Mouse (Mus musculus) brain, embryonic 14.5 days (tissue): ENCODE data around the gene Mapk9. TPM values are rescaled to one million over a fixed set of nuclear protein-coding genes. Genes with fewer than 3 reads are reported as not detected.
A peak's percentile ranks its signal among the peaks of the same experiment; 100 is the strongest.

Experiments
- DNase-seq: peaks from one replicate; pipeline ENCODE4 v3.0.0-alpha.2; 2011; ENCODE audit warnings: low read depth
- CTCF ChIP-seq: fragments of 200-500 bp; IDR thresholded peaks from 2 replicates; pipeline ENCODE4 v1.5.1; 2012; ENCODE audit warnings: inconsistent platforms, mild to moderate bottlenecking, moderate library complexity, borderline replicate concordance; ENCODE audit not compliant: insufficient read depth, insufficient read length; ENCODE audit errors: extremely low read depth
- POLR2A ChIP-seq: fragments of 200-500 bp; IDR thresholded peaks from 2 replicates; pipeline ENCODE4 v1.6.1; 2012; ENCODE audit warnings: mild to moderate bottlenecking, inconsistent platforms, borderline replicate concordance; ENCODE audit not compliant: poor library complexity, insufficient read depth, insufficient read length, severe bottlenecking; ENCODE audit errors: extremely low read depth
- polyA plus RNA-seq: library from polyadenylated mRNA; depleted of rRNA; stranded (reverse); fragments of >200 nt; gene quantifications from 2 replicates; pipeline ENCODE4 v1.2.3, GENCODE M21; 2012

Mapk9 gene
- polyA plus RNA-seq, 1 experiment = 89.3 TPM

GRCm38 (mm10) chr11:49844969-49845368 is 1.6 kb upstream of the Mapk9 start:
- TF ChIP-seq CTCF (peak; percentile 70), POLR2A (no peak)
- peak; percentile 51 for DNase-seq

DNA sequence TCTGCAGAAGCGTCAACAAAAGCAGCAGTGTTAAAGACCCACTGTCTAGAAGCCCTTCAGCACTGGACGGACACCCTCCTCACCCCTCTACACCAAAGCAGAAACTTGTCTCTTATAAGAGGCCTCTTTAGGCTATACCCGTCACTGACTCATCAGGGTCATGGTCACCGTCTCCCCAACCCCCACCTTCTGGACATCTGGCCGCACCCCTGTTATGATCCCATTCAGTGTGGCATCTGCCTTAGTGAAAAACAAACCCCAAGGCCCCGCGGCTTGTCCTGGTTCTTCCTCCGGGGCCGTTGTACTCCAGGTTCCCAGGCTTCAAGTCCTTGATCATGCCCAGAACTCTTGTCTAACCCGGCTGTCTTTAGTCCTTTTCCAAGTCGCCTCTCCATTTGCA is 593 bp upstream of the Mapk9 start:
- no peak for DNase-seq
- TF ChIP-seq CTCF (no peak), POLR2A (no peak)

GRCm38 (mm10) chr11:49847071-49847810 is 690 bp downstream of the Mapk9 start:
- peak; percentile 71 for DNase-seq
- TF ChIP-seq CTCF (no peak), POLR2A (no peak)

DNA sequence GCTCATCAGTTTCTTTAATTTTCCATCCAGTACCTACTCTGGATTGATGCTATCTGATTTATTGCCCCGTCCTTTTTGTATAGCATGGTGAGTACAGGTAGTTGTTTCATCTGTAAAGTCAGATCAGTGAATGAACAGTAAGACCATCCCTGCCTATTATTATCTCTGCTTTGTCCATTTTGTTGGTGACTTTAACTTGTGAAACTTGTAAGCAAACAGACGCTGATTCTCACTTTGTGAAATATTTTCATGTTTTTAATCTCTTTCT is 1.2 kb downstream of the Mapk9 start:
- DNase-seq = no peak
- TF ChIP-seq CTCF = no peak
- TF ChIP-seq POLR2A = no peak

DNA sequence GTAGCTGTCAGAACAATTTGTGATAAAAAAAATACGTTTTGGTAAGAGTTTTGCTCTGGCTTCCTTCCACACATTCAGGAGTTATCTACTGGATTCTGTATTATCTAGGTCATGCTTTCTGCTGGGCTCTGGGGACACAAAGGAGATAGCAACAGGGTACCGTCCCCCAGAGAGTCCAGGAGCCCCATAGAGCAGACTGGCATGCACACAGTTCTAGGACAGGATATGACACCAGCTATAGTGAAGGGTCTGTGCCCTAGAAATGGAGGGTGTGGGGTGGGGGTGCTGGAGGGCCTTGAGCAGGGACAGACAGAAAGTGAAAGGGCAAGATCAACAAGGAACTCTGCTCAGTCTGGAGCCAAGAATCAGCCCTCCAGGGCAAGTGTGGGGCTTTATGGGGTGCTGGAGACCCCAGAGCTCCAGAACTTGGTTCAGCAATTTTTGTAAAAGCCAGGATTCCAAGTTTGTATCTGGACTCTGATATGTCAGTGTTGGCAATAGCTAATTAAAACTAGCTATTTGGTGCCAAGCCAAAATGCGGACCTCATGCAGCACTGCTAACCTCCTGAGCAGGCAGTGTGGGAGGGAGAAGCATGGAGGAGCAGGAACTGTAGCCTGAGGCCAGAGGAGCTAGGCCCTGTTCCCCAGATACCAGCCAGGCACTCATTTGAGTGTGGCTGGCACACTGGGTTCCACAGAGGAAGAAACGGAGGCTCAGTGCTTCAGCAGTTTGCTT is 1.7 kb downstream of the Mapk9 start:
- DNase-seq = peak; percentile 40
- no peak for TF ChIP-seq POLR2A
- no peak for TF ChIP-seq CTCF

DNA sequence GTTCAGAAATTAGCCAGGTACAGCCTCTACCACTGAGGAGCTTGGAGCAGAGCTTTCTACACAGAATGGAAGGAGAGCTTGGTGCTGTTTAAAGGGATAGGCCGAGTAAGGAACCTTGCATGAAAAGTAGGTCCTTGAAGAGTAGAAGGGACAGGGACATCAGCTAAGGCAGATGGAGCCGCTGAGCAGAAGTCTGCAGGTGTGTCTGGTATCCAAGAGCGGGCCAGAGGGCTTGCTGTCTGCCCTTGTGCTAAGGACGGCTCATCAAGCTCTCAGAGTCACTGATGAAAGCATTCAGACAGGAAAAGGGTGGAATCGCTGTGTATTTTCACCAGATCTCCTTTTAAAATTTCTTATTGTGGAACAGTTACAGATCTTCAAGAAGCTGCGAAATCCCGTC is 3.8 kb downstream of the Mapk9 start:
- no peak for TF ChIP-seq POLR2A
- no peak for TF ChIP-seq CTCF
- no peak for DNase-seq

DNA sequence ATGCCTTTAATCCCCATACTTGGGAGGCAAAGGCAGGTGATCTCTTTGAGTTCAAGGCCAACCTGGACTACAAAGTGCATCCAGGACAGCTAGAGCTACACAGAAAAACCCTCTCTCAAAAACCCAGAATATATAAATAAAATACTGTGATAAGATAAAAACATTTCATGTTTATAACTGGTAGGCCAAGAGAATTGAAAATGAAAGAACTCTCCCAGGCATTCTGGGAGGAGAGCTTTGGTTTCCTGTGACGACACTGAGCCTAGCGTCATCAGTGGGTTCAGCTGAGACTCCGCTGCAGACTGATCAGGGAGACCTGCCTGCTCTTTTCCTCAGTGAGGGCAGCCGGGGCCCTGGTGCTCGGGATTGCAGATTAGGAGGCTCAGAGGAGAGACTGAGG is 8.6 kb downstream of the Mapk9 start:
- no peak for DNase-seq
- TF ChIP-seq CTCF (no peak), POLR2A (no peak)

GRCm38 (mm10) chr11:49861139-49861538 is 14.6 kb downstream of the Mapk9 start:
- no peak for TF ChIP-seq POLR2A
- TF ChIP-seq CTCF = no peak

DNA sequence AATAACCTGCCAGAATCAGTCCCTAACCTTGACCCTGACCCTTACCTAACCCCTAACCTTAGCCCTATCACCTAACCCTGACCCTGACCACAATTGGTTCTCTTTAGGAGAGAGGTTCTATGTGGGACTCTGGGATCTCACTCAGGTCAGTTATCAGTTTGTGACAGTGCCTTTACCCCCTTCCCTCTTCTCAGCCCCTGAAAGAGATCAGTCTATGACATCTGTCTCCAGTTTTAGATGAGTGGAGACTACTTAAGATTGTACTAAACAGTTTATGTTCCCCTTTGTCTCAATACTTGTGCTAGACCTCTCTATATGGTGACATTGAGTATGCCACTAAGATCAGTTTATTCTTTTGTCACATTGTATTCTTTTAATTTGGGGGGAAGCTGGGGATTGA is 17.4 kb downstream of the Mapk9 start:
- TF ChIP-seq CTCF (no peak), POLR2A (no peak)

More at GRCm38 (mm10) chr11:49861139-49861538, 14.6 kb downstream of the Mapk9 start:
- no peak for DNase-seq

DNA sequence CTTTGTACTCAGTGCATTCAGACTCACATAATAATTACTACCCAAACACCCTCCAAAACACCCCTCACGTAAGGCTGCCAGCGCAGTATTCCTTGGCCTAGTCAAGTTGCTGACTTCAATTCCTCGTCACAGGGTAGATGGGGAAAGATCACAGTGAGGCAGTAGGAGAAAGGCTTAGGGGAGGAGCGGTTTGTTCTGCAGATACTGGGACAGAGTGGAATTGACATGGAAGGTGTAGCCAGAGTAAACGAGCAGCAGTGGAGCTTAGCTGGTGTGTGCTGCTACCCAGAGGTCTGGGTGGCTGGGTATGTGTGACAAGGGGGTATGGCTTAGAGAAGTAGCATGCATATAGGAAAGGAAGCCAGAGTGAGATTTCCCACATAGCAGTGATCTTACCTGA is 20.8 kb downstream of the Mapk9 start:
- TF ChIP-seq CTCF (no peak), POLR2A (no peak)
- DNase-seq = no peak

More for the DNA sequence above, 17.4 kb downstream of the Mapk9 start:
- no peak for DNase-seq

DNA sequence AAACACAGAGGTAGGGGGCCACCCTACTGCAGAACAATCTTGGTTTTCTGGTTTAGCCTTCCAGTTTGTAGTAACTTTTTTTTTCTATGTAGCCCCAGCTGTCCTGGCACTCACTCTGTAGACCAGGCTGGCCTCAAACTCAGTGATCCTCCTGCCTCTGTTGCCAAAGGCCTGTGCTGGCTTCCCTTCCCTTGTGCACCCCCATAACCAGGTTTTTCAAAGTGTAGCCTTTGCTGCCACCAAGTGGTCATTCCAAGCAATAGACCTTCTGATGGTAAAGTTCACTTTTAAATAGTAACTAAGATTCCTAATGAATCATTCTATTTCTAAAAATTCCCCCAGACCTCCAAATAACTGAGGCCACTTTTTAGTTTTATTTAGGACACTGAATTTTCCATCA is 23.2 kb downstream of the Mapk9 start:
- peak; percentile 73 for TF ChIP-seq CTCF
- no peak for TF ChIP-seq POLR2A
- peak; percentile 75 for DNase-seq

GRCm38 (mm10) chr11:49871914-49872313 is 25.4 kb downstream of the Mapk9 start:
- TF ChIP-seq CTCF (peak; percentile 73; the same call in 1 of the 2 replicates), POLR2A (no peak)
- DNase-seq = peak; percentile 75

- no peak for TF ChIP-seq POLR2A
- TF ChIP-seq CTCF = no peak
- no peak for DNase-seq
Measured at GRCm38 (mm10) chr11:49872779-49873178, 26.2 kb downstream of the Mapk9 start.
